In genomic region chr9:89908601-89909000, GRCm38 (mm10) we compare ENCODE assay signal across 8 mouse cellular contexts. TPM values are rescaled to one million over a fixed set of nuclear protein-coding genes. Genes with fewer than 3 reads are reported as not detected.
DNase-seq lines count a peak whose midpoint lies in the region; ATAC-seq and TF ChIP-seq lines count a peak whose summit lies in the region.

No protein-coding gene starts in this region.

- no peak for TF ChIP-seq EP300 in heart, postnatal 0 days (IDR thresholded peaks at IDR 0.05; ENCODE audit: low read depth)

- H3K4me2 ChIP-seq in heart, postnatal 0 days (ENCODE audit: low read depth, low read length): peak overlapping the region; percentile 67
- peak overlapping the region; percentile 88 for H3K4me2 ChIP-seq in midbrain, embryonic 15.5 days

- H3K4me3 ChIP-seq in testis, adult 2 months (ENCODE audit: control insufficient read depth, low read depth, low read length): peak overlapping the region; percentile 18; the same call in 1 of the 2 replicates
- H3K4me3 ChIP-seq in heart, postnatal 0 days (ENCODE audit: low read depth, low read length): peak overlapping the region; percentile 44
- H3K4me3 ChIP-seq in midbrain, embryonic 15.5 days: peak overlapping the region; percentile 61

- no peak for TF ChIP-seq CTCF in testis, adult 2 months (IDR thresholded peaks at IDR 0.05; ENCODE audit: control insufficient read depth, insufficient read depth, insufficient replicate concordance, low read depth, low read length)
- TF ChIP-seq CTCF in heart, postnatal 0 days (IDR thresholded peaks at IDR 0.05; ENCODE audit: low read depth): no peak

- WGBS in heart, postnatal 0 days: under 1% methylated on average over 33 of the region's 33 CpGs
- under 1% methylated on average over 33 of the region's 33 CpGs for WGBS in midbrain, embryonic 15.5 days

- no peak for TF ChIP-seq POLR2A in testis, adult 2 months (IDR thresholded peaks at IDR 0.05; ENCODE audit: control insufficient read depth, low read depth, low read length)

- no peak for ATAC-seq in heart, postnatal 0 days (ENCODE audit: insufficient read depth, low read depth)
- ATAC-seq in midbrain, embryonic 15.5 days (replicated peaks): peak; percentile 31; the same call in 1 of the 2 replicates
- ATAC-seq in CD4-positive, CD25-positive, alpha-beta regulatory T cell, adult 4 months: no peak

- H3K36me3 ChIP-seq in testis, adult 2 months (ENCODE audit: control insufficient read depth, insufficient read depth, low read length): no peaks in the 10 kb centered on the region
- H3K36me3 ChIP-seq in heart, postnatal 0 days (replicated peaks; ENCODE audit: control insufficient read depth, insufficient read depth, low read length): no peaks in the 10 kb centered on the region
- H3K36me3 ChIP-seq in midbrain, embryonic 15.5 days (replicated peaks): no peaks in the 10 kb centered on the region

- no peak for DNase-seq in testis, postnatal 14 days (ENCODE audit: low spot score)
- DNase-seq in embryo, embryonic 9.5 days (ENCODE audit: extremely low spot score): peak; percentile 45
- no peak for DNase-seq in heart, postnatal 0 days (ENCODE audit: low spot score)
- peak; percentile 44 to 65 for DNase-seq in left cerebral cortex, adult 8-10 months (ENCODE audit: low spot score in 2 of 2)
- DNase-seq in gastrocnemius, postnatal 10 days: no peak

- H3K9ac ChIP-seq in heart, postnatal 0 days (replicated peaks; ENCODE audit: low read depth, low read length): no peak overlapping the region
- H3K9ac ChIP-seq in midbrain, embryonic 15.5 days: peak overlapping the region; percentile 28

- no peak overlapping the region for H3K27ac ChIP-seq in testis, adult 2 months (ENCODE audit: control insufficient read depth, insufficient read depth, low read depth, low read length)
- no peak overlapping the region for H3K27ac ChIP-seq in heart, postnatal 0 days (ENCODE audit: low read depth)
- no peak overlapping the region for H3K27ac ChIP-seq in midbrain, embryonic 15.5 days

- H3K4me1 ChIP-seq in testis, adult 2 months (ENCODE audit: control insufficient read depth, insufficient read depth, low read length): peaks cover 26% of the 10 kb centered on the region
- H3K4me1 ChIP-seq in heart, postnatal 0 days (ENCODE audit: control insufficient read depth, insufficient read depth): peaks cover 6% of the 10 kb centered on the region
- peaks cover 26% of the 10 kb centered on the region for H3K4me1 ChIP-seq in midbrain, embryonic 15.5 days

- H3K27me3 ChIP-seq in testis, adult 2 months (ENCODE audit: control insufficient read depth, insufficient read depth, low read length): no peaks in the 10 kb centered on the region; the same call in 1 of the 2 replicates
- H3K27me3 ChIP-seq in heart, postnatal 0 days (ENCODE audit: control insufficient read depth, insufficient read depth, low read length): peaks cover 78% of the 10 kb centered on the region
- peaks cover 57% of the 10 kb centered on the region for H3K27me3 ChIP-seq in midbrain, embryonic 15.5 days (replicated peaks)

- no peaks in the 10 kb centered on the region for H3K9me3 ChIP-seq in heart, postnatal 0 days (replicated peaks; ENCODE audit: control insufficient read depth, low read length)
- H3K9me3 ChIP-seq in midbrain, embryonic 15.5 days: no peaks in the 10 kb centered on the region

RNA-seq across cellular contexts. Expression of gene Rasgrf1, which starts 1.1 kb away (rescaled TPM):
- 3.8 and 4.7 TPM in 2 replicates for polyA plus RNA-seq in testis, adult 2 months (2012; rRNA removed)
- not detected in 2 replicates for total RNA-seq in heart, postnatal 0 days (2014; rRNA removed; ENCODE audit: low replicate concordance)
- not detected in 2 replicates for polyA plus RNA-seq in heart, postnatal 0 days (2015; fragmentation: Nextera tagmentation; extraction: Ambion mirVana)
- 100 to 1,000 TPM; 274 to 308 (median 296) TPM for total RNA-seq in left cerebral cortex, adult 8-10 months (2022)
- 4.4 and 5.3 TPM in 2 replicates for polyA plus RNA-seq in midbrain, embryonic 15.5 days (2015; fragmentation: Nextera tagmentation; extraction: Ambion mirVana)
- polyA plus RNA-seq in CD4-positive, CD25-positive, alpha-beta regulatory T cell, adult 4 months (2017; shearing (Covaris generic)): under 1 TPM; 0.28 to 0.95 TPM
- under 1 TPM; 0.14 to 0.29 TPM for total RNA-seq in gastrocnemius, postnatal 10 days (2021)

Comparison
In these comparisons a context has a peak if more than half of its experiments do, and no peak if none do; other contexts are left out.
1. DNase-seq: peak in embryo, embryonic 9.5 days (single experiment) and left cerebral cortex, adult 8-10 months (2 of 2); none in testis, postnatal 14 days (single experiment), heart, postnatal 0 days (single experiment) and gastrocnemius, postnatal 10 days (single experiment).
2. Peak in every context shown above with its lines, with median percentiles within 50 percentile points of each other: H3K4me3 ChIP-seq.